Mouse (Mus musculus) megakaryocyte, adult 5-6 weeks (primary cell): Measurements from ENCODE around the gene Parp16. TPM values are rescaled to one million over a fixed set of nuclear protein-coding genes. Genes with fewer than 3 reads are reported as not detected.
"Not testable (repeated sequence)": the region's sequence is repeated elsewhere in the genome, so short reads cannot be mapped to it uniquely, and the experiment has no call there.

Experiments used
- ATAC-seq: 2 replicates; pipeline ENCODE4 v1.8.0; 2016; ENCODE audit warnings: mild to moderate bottlenecking, inconsistent platforms; ENCODE audit not compliant: poor library complexity, severe bottlenecking
- total RNA-seq, 2 experiments: library from RNA; stranded (forward) in 1 of 2; stranded (reverse) in 1 of 2; fragments of 153-499, 151-499 nt in 1 of 2; fragments of 221-1000, 200-1000 nt in 1 of 2; gene quantifications; 2 replicates each; pipeline versions ENCODE4 v1.2.3 to v1.2.4; 2015 to 2017

The Parp16 gene
- total RNA-seq, 2 experiments from 2014 or later = 0.95 to 1.3 TPM

GRCm38 (mm10) chr9:65207041-65207815, 12.1 kb downstream of the Parp16 start:
- ATAC-seq = not testable (repeated sequence)

DNA sequence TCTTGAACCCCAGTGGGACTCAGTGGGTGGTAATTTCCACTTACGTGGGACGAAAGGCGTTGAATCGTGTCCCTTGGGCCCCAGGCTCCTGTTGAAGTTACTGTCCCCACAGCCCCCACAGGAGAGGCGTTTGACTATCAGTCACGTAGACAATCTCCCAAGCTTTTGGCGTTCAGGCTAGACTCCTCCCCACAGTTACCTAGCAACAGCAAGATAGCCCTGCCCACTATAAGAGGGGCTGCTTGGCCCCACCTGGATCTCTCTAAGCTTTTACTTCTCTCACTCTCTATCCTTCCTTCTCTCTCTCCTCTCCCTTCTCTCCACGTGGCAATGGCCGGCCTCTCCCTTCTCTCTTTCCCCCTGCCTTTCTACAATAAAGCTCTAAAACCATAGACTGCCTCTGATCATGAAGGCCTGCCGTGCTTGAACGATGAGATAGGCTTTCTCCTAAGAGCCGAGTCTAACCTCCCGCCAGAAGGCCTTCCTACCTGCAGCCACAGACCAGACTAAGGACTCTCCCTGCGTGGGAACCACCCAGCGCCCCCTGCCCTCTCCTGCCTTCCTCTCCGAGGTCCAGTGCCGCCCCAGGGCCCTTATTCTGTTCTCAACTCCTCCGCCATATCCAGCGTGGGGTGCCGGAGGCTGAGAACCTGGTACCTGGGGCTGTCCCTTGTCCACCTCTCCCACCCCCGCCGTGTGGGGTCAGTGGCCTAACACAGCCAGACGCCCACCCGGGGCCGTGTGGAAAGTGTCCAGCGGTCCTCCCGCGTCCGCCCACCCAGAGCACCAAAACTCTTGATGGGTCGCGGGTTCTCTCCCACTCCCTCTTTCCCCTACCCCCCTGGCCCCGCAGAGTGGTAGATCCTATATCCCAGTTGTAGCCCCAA, 13.4 kb downstream of the Parp16 start:
- ATAC-seq = no peak

DNA sequence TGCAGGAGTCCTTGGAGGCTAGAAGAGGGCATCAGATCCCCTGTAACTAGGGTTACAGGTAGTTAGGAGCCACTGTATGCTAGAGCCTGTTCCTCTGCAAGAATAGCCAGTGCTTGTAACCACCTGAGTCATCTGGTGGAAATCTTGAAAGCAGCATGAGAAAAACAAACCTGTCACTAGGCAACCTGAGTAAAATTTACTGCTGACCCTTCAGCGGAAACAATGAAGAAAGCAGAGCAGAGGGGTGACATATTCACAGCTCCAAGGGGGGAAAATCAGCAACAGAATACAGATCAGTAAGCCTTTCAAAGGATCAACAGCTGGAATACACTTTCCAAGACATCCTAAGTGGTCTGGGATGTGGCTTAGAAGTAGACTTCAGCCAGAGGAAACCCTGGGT, 16.4 kb downstream of the Parp16 start:
- no peak for ATAC-seq

- ATAC-seq = no peak; the same call in 1 of the 2 replicates
These were observed 19.2 kb downstream of the Parp16 start for GRCm38 (mm10) chr9:65214425-65214777.

DNA sequence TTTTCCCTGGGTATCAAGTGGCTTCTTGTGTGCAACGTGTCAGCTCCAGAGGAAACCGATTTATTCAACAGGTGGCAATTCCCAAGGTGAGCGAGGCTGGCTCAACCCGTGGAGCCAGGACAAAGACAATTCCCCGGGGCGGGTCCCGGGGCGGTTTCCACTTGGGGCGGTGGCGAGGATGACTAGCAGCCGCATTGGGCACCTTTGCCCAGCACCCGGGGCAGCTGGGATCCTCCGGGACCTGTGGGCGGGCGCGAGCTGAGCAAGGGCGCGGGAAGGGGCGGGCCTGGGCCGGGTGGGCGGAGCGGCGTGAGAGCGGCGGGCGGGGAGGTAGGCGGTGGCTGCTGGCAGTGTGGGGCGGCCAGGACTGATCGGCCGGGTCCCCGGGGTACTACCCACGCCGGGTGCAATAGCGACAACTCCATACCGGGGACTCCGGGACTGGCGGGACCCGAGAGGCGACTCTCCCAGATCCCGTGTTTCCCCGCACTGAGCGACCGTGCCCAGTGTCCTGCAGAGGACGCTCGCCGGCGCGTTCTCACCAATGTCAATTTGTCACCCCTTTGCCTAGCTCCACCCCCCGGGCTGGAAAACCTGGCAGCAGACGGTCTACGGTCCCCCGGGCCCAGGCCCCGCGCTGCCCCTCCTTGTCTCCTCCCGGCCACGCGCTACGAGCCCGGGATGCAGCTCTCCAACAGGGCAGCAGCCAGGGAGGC, 19.8 kb downstream of the Parp16 start:
- peak; percentile 91 for ATAC-seq

- ATAC-seq = no peak
These were observed 20.5 kb downstream of the Parp16 start for GRCm38 (mm10) chr9:65215494-65216126.

DNA sequence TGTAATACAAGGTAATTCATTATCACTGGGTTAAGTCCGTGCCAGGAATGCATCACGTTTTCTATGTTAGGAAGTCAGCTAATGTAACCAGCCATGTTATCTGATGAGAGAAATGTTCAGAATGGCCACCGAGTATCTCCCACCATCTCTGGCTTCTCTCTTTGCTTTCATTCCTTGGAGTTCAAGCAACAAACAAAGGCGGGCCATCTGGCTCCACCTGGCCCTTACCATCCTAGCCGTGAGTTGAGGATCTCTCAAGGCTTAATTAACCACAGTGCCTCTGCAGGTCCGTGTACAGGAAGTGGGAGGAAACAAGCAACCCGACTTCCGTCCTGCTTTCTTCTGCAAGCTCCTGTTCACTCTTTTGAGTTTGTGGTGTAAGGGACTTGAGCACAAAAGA, 21.8 kb downstream of the Parp16 start:
- ATAC-seq = no peak

- 0 out of 2 replicates have a peak, but pooled peaks have one; percentile 15 for ATAC-seq
These were observed 22.5 kb downstream of the Parp16 start for GRCm38 (mm10) chr9:65217661-65218060.

GRCm38 (mm10) chr9:65218916-65219315, 23.8 kb downstream of the Parp16 start:
- ATAC-seq = no peak

DNA sequence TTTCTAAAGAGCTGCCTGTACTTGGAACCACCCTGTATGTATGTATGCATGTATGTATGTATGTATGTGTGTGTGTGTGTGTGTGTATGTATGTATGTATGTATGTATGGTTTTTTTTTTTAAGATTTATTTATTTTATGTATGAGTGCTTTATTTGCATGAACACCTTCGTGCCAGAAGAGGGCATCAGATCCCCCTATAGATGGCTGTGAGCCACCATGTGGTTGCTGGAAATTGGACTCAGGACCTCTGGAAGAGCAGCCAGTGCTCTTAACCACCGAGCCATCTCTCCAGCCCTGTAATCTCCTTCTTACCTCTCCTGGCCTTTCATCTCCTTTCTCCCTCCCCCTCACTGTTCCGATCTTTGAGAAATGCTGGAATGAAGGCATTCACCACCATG, 25.2 kb downstream of the Parp16 start:
- not testable (repeated sequence) for ATAC-seq

DNA sequence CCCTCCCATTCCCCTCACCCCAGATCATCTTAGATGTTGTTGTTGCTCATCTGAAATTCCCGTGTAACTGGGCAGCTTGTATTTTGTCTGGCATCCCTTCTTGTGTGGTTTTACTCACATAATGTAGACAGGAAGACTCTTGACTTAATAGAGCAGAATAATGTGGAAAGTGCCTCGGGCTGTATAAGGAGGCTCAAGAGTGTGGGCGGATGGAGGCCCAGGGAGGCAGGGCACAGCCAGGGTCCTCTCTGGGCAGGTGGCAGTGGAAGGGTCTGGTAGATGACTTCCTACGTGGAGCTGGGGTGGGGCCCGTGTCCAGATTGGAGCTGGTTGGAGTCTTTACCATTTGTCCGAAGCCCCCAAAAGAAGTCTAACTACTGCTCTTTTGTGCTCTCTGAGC, 28.8 kb downstream of the Parp16 start:
- no peak for ATAC-seq

DNA sequence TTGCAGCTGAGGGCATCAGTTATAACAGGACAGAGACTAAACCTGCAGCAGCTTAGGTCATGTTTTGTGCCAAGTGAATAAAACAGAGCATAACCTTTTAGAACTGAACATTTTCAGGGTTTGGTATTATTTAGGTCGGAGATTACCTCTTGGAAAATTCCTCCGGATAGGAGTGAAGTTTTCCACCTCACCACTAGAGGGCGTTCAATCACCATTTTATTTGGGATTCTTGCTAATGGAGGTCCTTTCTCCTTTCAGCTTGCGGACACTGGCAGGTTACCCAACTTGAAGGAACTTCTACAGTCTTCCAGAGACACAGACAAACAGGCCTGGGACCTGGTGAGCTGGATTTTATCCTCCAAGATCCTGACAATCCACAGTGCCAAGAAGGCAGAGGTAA, 30.6 kb downstream of the Parp16 start:
- ATAC-seq = no peak

GRCm38 (mm10) chr9:65230250-65230649, 35.1 kb downstream of the Parp16 start:
- no peak for ATAC-seq

- no peak for ATAC-seq
These were observed 36.1 kb downstream of the Parp16 start for GRCm38 (mm10) chr9:65231284-65231683.

DNA sequence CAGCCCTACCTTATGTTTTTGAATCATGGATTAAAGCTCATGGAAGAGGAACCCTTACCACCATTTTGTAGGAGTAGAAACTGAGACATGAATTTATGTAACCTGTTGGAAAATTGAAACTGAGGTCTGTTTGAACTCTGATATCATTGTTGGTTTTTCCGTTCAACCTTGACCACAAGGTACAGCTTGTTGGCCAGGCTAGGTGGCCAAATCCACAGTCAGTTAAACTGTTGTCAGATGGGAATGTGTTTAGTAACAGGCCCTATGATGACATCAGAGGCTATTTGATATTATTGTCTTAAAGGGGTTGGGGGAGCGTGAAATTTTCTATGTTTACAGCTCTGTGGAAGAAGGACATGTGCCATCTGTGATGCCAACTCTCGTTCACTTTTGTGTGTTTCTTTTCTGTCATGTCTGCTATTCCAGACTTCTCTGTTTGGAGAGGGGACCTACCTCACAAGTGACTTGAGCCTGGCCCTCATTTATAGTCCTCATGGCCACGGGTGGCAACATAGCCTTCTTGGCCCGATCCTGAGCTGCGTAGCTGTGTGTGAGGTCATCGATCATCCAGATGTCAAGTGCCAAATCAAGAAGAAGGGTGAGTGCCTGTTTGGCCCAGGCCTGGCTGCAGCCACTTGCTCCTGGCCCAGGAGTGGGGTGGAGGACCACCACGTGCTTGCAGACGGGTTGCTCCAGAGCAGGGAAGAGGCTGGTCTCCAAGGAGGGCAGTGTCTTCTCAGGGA, 38.3 kb downstream of the Parp16 start:
- no peak for ATAC-seq

DNA sequence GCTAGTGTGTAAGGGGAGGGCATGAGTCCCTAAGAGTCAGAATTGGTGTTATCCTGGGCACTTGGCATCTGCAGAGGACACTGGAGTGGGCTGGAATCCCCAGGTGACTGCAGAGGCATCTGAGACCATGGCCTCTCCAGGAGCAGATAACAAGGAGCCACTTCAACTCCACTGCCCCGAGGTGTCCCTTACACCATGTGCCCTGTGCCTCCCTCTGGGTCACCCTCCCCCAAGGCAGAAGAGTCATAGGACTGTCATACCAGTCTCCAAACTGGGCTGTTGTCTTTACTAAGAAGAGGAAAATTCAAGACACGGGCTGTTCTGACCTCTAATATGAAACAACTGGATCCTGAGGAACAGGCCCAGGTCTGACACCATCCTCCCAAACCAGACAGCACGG, 39.6 kb downstream of the Parp16 start:
- ATAC-seq = no peak

DNA sequence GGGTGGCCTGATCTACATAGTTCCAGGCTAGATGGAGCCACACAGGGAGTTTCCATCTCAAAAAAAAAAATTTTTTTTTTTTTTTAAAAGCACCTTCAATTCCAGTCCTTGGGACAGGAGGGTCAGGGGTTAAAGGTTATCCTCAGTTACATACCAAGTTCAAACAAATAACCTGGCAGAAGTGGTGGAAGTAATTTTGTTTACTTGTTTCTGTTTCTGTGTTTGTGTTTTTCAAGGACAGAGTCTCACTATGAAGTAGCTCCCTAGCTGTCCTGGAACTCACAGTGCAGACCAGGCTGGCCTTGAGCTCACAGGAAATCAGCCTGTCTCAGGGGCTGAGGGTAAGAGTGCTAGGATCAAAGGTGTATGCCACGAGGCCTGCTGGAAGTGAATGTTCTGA, 40.4 kb downstream of the Parp16 start:
- ATAC-seq = no peak

GRCm38 (mm10) chr9:65237616-65238015, 42.5 kb downstream of the Parp16 start:
- no peak for ATAC-seq

DNA sequence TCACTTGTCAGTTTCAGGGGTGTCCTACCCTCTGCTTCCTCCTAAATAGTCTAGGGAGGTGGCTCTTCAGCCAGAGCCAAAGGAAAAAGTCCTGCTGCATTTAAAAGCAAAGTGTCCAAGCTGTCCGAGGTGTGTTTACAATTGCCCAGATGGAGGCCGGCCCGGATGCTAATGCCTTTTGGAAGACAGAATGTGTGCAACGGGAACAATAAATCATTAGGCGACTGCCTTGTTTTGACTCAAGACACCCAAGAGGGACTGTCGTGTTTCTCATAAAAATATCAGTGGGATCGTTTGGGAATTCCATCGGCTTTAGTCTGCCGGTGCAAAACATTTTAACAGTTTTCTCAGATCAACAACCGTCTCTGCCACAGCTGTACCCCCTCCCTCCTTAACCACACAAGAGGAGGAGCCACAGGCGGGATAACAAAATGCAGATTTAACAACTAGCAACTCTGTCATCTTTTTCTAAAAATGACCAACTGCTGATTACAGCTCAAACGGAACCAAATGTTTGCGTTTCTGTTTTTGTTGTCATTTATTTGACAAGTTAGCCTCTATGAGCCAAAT, 43.1 kb downstream of the Parp16 start:
- no peak for ATAC-seq

DNA sequence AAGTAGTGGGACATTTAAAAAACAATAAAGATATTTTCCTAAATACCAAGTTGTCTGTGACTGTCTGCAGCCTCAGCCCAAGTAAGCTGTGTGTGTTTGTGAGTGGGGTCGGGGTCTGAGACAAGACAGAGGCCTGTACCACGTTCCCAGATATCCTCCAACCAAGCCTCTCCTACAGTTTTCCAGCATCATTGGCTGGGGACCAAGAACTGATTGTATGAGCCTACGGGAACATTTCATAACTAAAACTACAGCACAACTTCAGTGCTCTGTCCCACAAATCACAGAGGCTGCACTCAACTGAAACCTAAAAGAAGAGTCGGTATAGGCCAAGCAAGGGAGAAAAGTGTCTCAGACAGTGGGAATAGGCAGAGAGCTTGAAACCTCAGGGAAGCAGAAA, 44.0 kb downstream of the Parp16 start:
- ATAC-seq = no peak
